Mouse (Mus musculus) brain, adult 2 months (tissue): Measurements from ENCODE around the gene St6galnac3.

Experiments used
- DNase-seq: peaks from one replicate; pipeline ENCODE4 v3.0.0; 2011; ENCODE audit warnings: low read depth, low spot score

The St6galnac3 gene

DNA sequence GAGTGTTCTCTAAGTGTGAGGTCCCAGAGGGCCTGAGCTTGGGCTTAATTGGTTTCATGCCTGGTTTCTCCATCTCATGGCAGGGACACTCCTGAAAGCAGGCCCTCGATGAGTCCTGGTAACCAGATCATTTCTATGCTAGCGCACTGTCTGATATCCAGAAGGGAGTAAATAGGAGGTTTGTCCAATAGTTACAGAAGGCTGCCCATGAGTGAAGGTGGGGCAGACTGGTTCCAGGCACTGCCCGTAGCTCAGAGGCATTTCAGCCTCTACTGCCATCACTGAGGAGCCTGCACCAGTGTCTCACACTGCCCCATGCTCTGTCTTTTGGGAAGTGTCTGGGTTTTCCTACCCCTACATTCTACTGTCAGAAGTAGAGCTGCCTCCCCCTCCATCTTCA is 72.1 kb downstream of the St6galnac3 start:
- no peak for DNase-seq

GRCm38 (mm10) chr3:153648713-153649112 is 76.3 kb downstream of the St6galnac3 start:
- DNase-seq = no peak

- DNase-seq = peak; percentile 55
These were observed 79.2 kb downstream of the St6galnac3 start for GRCm38 (mm10) chr3:153645803-153646202.

DNA sequence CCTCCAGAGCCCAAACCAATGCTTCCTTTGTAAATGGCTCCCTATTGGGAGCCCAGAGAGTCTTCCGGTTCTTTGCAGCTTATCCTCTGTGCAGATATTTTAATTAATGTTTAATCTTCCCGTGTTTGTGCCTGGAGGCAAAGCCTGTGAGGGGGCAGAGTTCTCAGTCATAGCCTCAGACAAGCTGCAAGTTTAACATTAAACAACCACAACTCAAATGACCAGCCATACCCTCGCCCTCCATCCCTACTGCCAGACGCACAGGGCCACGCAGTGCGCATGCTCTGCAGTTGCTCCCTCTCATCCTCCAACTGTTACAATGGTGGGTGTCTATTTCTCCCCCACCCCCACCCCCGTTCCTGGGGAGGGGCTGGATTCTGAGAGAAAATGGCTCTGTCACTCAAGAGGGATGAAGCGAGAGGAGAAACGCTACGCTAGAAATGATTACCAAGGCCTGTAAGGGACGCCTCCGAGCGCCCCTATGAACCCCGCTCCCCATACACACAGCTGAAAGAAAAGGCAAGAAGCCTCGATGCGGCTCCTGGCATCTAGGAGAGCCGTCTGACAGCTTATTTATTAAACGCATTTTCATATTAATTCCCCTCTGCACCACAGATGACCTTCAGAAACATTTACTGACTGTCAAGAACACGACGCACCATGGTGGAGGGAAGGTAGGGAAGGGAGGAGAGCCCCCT is 81.0 kb downstream of the St6galnac3 start:
- no peak for DNase-seq

- DNase-seq = no peak
These were observed 82.1 kb downstream of the St6galnac3 start for GRCm38 (mm10) chr3:153642826-153643225.

- peak; percentile 59 for DNase-seq
These were observed 83.2 kb downstream of the St6galnac3 start for GRCm38 (mm10) chr3:153641805-153642204.

DNA sequence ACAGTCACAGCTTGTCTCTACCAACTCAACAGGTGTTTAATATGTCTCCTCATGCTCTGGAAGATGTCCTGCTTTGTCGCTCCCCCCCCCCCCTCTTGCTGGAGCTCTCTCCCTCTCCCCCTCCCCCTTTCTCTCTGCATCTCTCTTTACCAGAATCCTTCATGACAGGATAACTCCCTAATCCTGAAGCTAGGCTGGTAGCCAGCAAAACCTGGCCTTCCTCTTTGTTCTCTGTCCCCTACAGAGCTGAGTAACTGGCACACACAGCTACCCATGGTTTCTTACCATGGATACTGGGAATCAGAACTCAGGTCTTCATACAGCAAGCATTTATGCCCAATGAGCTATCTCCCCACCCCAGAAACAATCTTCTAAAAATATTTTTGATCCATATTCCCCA is 87.6 kb downstream of the St6galnac3 start:
- DNase-seq = peak; percentile 67

DNA sequence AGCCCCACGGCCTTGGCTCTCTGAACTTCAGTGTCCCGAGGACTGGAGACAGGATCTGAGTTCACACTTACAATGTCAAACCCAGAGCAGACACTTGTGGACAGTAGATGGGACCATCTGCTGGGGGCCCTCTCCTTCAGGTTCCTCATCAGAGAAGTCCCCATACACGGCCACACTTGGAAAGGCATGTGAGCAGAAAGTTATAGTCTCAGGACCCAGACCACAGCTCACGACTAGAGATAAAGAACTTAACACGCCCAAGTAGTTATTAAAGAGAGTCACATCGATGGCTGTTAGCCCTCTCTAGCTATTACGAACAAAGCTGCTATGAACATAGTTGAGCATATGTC is 88.2 kb downstream of the St6galnac3 start:
- no peak for DNase-seq

DNA sequence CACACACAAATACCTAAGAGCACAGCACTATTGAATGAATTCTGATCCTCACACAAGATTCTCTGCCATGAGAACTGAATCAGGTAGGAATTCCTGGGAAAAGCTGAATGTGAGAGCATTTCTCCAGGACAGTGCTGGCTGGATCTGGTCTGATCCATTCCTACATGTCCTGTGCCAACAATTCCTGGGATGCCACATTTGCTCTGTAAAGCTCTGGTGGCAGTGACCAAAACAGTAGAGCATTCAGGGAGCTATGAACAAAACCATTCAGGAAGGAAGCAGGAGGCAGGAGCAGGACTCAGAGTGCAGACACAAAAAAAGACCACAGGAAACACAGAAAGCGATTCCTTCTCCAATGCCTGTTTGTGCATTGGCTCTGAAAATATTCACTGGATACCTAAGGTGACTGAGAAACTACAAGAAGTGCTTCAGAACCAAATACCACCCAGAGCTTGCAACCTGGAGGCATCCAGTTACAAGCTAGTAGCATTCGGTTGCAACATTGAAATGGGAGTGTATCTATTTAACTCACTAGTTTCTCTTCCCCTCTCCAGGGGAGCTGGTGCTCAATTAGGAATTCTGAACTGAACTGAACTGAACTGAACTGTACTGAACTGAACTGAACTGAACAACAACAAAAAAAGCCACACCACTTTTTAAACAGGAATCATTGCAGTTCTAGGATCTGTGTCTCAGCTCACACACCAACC is 88.7 kb downstream of the St6galnac3 start:
- DNase-seq = peak; percentile 64

GRCm38 (mm10) chr3:153631988-153632672 is 92.8 kb downstream of the St6galnac3 start:
- peak; percentile 29 for DNase-seq

- DNase-seq = no peak
These were observed 98.7 kb downstream of the St6galnac3 start for GRCm38 (mm10) chr3:153626237-153626636.

DNA sequence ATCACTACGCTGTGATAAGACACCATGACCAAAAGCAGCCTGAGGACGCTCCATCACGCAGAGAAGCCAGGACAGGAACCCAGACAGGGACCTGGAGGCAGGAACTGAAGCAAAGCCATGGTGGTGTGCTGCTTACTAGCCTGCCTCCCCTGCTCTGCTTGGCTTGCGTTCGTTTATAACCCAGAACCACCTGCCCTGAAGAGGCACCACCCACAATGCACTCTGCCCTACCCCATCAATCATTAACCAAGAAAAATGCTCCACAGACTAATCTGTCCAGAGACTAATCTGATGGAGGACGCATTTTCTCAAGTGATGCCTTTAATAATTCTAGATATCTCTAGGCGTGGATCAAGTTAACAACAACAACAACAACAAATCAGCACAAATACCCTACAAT is 106.0 kb downstream of the St6galnac3 start:
- no peak for DNase-seq

- no peak for DNase-seq
These were observed 108.1 kb downstream of the St6galnac3 start for GRCm38 (mm10) chr3:153616849-153617248.

GRCm38 (mm10) chr3:153610239-153610638 is 114.7 kb downstream of the St6galnac3 start:
- DNase-seq = peak; percentile 56

- peak; percentile 86 for DNase-seq
These were observed 118.6 kb downstream of the St6galnac3 start for GRCm38 (mm10) chr3:153606331-153606730.

GRCm38 (mm10) chr3:153605767-153606098 is 119.2 kb downstream of the St6galnac3 start:
- DNase-seq = no peak

DNA sequence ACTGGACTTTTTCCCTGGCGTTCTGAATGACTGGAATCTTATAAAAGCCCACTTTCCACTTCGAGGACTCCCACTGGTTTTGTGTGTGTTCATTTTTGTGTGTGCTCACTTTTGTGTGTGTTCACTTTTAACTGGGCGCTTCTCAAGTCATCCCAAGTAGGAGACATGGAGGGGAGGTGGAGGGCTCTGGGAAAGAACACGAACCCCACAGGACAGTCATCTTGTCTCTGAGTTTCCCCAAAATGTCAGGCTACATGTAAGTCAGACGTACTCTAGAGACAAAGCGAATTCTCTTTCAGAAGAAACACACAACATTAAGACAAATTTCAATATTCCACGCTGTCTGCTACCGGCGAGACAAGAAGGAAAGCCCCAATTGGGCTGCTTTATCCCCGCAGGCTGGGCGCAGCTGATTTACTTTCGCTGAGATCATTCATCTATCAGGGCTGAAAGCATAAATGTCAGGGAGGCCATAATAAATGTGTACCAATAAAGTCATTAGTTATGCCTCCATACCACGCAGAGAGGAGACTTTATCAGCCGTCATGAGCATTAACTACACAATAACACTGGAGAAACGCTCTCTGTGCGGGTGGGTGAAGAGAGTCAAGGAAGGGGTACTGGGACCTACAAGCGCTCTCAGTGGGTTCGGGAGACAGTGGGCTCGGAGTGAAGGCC is 119.7 kb downstream of the St6galnac3 start:
- no peak for DNase-seq

DNA sequence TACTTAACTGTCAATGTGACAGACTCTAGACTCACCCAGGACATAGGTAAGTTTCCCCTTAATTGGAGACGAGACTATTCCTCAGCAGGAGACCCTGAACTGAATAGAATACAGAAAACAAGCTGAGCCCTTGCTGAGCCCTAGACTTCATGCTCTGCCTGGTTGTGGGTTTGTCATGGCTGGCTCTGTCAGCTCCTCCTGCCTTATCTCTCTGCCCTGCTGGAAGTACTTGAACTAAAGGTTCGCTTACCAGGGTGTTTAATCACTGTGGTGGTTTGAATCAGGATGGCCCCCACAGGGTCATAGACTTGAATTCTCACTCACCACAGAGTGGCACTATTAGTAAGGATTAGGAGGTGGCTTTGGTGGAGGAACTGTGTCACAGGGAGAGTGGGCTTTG is 125.8 kb downstream of the St6galnac3 start:
- DNase-seq = no peak

GRCm38 (mm10) chr3:153598631-153599030 is 126.3 kb downstream of the St6galnac3 start:
- DNase-seq = peak; percentile 81

GRCm38 (mm10) chr3:153594531-153594930 is 130.4 kb downstream of the St6galnac3 start:
- DNase-seq = no peak

DNA sequence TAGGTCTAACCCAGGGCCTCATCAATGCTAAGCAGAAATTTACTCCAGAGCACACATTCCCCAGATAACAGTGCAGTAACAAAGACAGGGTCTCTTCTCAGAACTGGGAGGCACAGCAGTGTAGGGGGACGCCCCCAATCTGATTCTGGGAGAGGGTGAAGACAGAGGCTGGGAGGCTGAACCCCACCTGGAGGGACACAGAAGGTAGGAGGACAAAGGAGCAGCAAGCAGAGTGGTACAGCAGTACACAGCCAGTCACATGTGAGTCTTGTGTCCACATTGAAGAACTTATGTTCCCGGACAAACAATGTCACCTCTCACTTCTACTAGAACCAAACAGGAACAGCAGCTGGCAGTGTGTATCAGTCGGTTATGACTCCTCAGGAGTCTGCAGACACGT is 131.0 kb downstream of the St6galnac3 start:
- DNase-seq = no peak

GRCm38 (mm10) chr3:153593103-153593502 is 131.9 kb downstream of the St6galnac3 start:
- DNase-seq = no peak
